Mouse (Mus musculus): ENCODE measurements around the gene Ezh2. TPM values are rescaled to one million over a fixed set of nuclear protein-coding genes. Genes with fewer than 3 reads are reported as not detected.

The Ezh2 gene
- polyA plus RNA-seq, 1 experiment = 194 TPM

GRCm38 (mm10) chr6:47494562-47494961 is 100.6 kb downstream of the Ezh2 start:
- Histone ChIP-seq H3K4me1 (ENCODE audit: control insufficient read depth, insufficient read depth, low read length) (no peaks in the 10 kb centered on the region), H3K4me3 (ENCODE audit: low read depth, low read length) (no peak overlapping the region), H3K9me3 (replicated peaks; ENCODE audit: control insufficient read depth, insufficient read depth, low read length, poor library complexity, severe bottlenecking) (no peaks in the 10 kb centered on the region), H3K27ac (ENCODE audit: insufficient read depth, low read length) (no peak overlapping the region), H3K9ac (ENCODE audit: low read depth, poor library complexity, severe bottlenecking) (no peak overlapping the region), H3K27me3 (ENCODE audit: control insufficient read depth, insufficient read depth, low read length, poor library complexity, severe bottlenecking) (no peaks in the 10 kb centered on the region), H3K36me3 (ENCODE audit: control insufficient read depth, insufficient read depth, low read length, poor library complexity, severe bottlenecking) (no peaks in the 10 kb centered on the region; the same call in 1 of the 2 replicates)
- no peak for TF ChIP-seq EP300 (IDR thresholded peaks at IDR 0.05; ENCODE audit: insufficient read depth, low read depth, low read length)
- no peak for TF ChIP-seq POLR2A (IDR thresholded peaks at IDR 0.05; ENCODE audit: insufficient read depth, low read length)
- TF ChIP-seq CTCF (IDR thresholded peaks at IDR 0.05; ENCODE audit: low read depth, low read length) = no peak

- TF ChIP-seq EP300 (IDR thresholded peaks at IDR 0.05; ENCODE audit: insufficient read depth, low read depth, low read length) = no peak
- no peak for TF ChIP-seq CTCF (IDR thresholded peaks at IDR 0.05; ENCODE audit: low read depth, low read length)
- TF ChIP-seq POLR2A (IDR thresholded peaks at IDR 0.05; ENCODE audit: insufficient read depth, low read length) = no peak
- Histone ChIP-seq H3K4me1 (ENCODE audit: control insufficient read depth, insufficient read depth, low read length) (no peaks in the 10 kb centered on the region), H3K27me3 (ENCODE audit: control insufficient read depth, insufficient read depth, low read length, poor library complexity, severe bottlenecking) (no peaks in the 10 kb centered on the region), H3K36me3 (ENCODE audit: control insufficient read depth, insufficient read depth, low read length, poor library complexity, severe bottlenecking) (no peaks in the 10 kb centered on the region), H3K27ac (ENCODE audit: insufficient read depth, low read length) (no peak overlapping the region), H3K9ac (ENCODE audit: low read depth, poor library complexity, severe bottlenecking) (no peak overlapping the region), H3K4me3 (ENCODE audit: low read depth, low read length) (no peak overlapping the region), H3K9me3 (replicated peaks; ENCODE audit: control insufficient read depth, insufficient read depth, low read length, poor library complexity, severe bottlenecking) (no peaks in the 10 kb centered on the region; the same call in 1 of the 2 replicates)
Observed at GRCm38 (mm10) chr6:47482027-47482426, 113.1 kb downstream of the Ezh2 start.

Other genes with a start within 250 kb of the Ezh2 start
- 142 and 160 TPM in 2 replicates for gene Cul1, start 141.9 kb downstream of the Ezh2 start, polyA plus RNA-seq (2011; ENCODE audit: insufficient read depth, insufficient read length, low read depth, missing spikeins)
- 186 and 208 TPM in 2 replicates for gene Pdia4, start 218.1 kb upstream of the Ezh2 start, polyA plus RNA-seq (2011; ENCODE audit: insufficient read depth, insufficient read length, low read depth, missing spikeins)
- gene Zfp786, start 235.5 kb upstream of the Ezh2 start, polyA plus RNA-seq (2011; ENCODE audit: insufficient read depth, insufficient read length, low read depth, missing spikeins) = 0.67 and 0.79 TPM in 2 replicates
- 3.0 and 3.3 TPM in 2 replicates for gene Zfp398, start 240.3 kb upstream of the Ezh2 start, polyA plus RNA-seq (2011; ENCODE audit: insufficient read depth, insufficient read length, low read depth, missing spikeins)

Data from ES-Bruce4 (cell line).